In genomic region chr6:54133231-54133630, GRCm38 (mm10) we compare ENCODE assay signal across 25 mouse cellular contexts.
A peak's percentile ranks its signal among the peaks of the same experiment; 100 is the strongest.
DNase-seq lines count a peak whose midpoint lies in the region; ATAC-seq lines count a peak whose summit lies in the region.
"Had no signal": no experiment of that assay in that cellular context is flagged by ENCODE, and none has a peak within 500 bp of the region (broad histone marks: within the 10 kb centered on the region; RNA-seq: fewer than 3 reads in every experiment).

No protein-coding gene starts in this region.

- no peak for DNase-seq in hindbrain, embryonic 11.5 days (ENCODE audit: low spot score)
- DNase-seq in brain, adult 2 months (ENCODE audit: low read depth, low spot score), result peak; percentile 95
- peak; percentile 84 for DNase-seq in cerebellum, adult 11-12 months
- peak; percentile 68 to 78 for DNase-seq in cerebellum, postnatal 10 days
- DNase-seq in lung, postnatal 14 days, result no peak
- no peak for DNase-seq in frontal cortex, postnatal 25 days (ENCODE audit: low spot score in 2 of 2)
- DNase-seq: adrenal gland, postnatal 36 days; gastrocnemius, adult 2 months; heart, postnatal 4 days; kidney, adult 9 months; kidney, postnatal 36 days; lung, postnatal 36 days; right cerebral cortex, adult 18-20 months; right cerebral cortex, postnatal 4 days; thymus, postnatal 14 days had no signal

- H3K4me2 ChIP-seq in hindbrain, embryonic 15.5 days, result no peak overlapping the region
- H3K4me2 ChIP-seq in hindbrain, embryonic 11.5 days (replicated peaks; ENCODE audit: low read depth, low read length), result no peak overlapping the region
- H3K4me2 ChIP-seq: embryonic facial prominence, embryonic 12.5 days; heart, embryonic 15.5 days; intestine, embryonic 15.5 days; limb, embryonic 15.5 days; lung, embryonic 14.5 days; neural tube, embryonic 13.5 days had no signal

- 54% methylated on average over 5 of the region's 5 CpGs for WGBS in hindbrain, embryonic 15.5 days
- 70% methylated on average over 5 of the region's 5 CpGs for WGBS in hindbrain, embryonic 11.5 days

- no peak overlapping the region for H3K27ac ChIP-seq in hindbrain, embryonic 15.5 days (replicated peaks)
- H3K27ac ChIP-seq in hindbrain, embryonic 11.5 days (ENCODE audit: low read depth, low read length), result no peak overlapping the region
- H3K27ac ChIP-seq: embryonic facial prominence, embryonic 12.5 days; gastrocnemius, adult 2 months; heart, embryonic 15.5 days; intestine, embryonic 15.5 days; limb, embryonic 15.5 days; liver, embryonic 14.5 days; neural tube, embryonic 13.5 days had no signal

- no peak overlapping the region for H3K4me3 ChIP-seq in hindbrain, embryonic 15.5 days
- H3K4me3 ChIP-seq in hindbrain, embryonic 11.5 days (ENCODE audit: low read depth, low read length), result no peak overlapping the region
- H3K4me3 ChIP-seq: embryonic facial prominence, embryonic 12.5 days; gastrocnemius, adult 2 months; heart, embryonic 15.5 days; intestine, embryonic 15.5 days; limb, embryonic 15.5 days; megakaryocyte, embryonic 14.5 days; myocyte; neural tube, embryonic 13.5 days had no signal

- peaks cover 8% of the 10 kb centered on the region; the same call in 1 of the 2 replicates for H3K4me1 ChIP-seq in hindbrain, embryonic 15.5 days (replicated peaks)
- no peaks in the 10 kb centered on the region for H3K4me1 ChIP-seq in hindbrain, embryonic 11.5 days (replicated peaks; ENCODE audit: control insufficient read depth, insufficient read depth, low read length)
- H3K4me1 ChIP-seq: embryonic facial prominence, embryonic 12.5 days; limb, embryonic 15.5 days had no signal

- no peaks in the 10 kb centered on the region for H3K36me3 ChIP-seq in hindbrain, embryonic 15.5 days
- no peaks in the 10 kb centered on the region for H3K36me3 ChIP-seq in hindbrain, embryonic 11.5 days (ENCODE audit: control insufficient read depth, insufficient read depth, low read length)
- H3K36me3 ChIP-seq: embryonic facial prominence, embryonic 12.5 days; heart, embryonic 15.5 days; intestine, embryonic 15.5 days; limb, embryonic 15.5 days; neural tube, embryonic 13.5 days had no signal

- ATAC-seq in hindbrain, embryonic 15.5 days (ENCODE audit: low FRiP score, low read depth), result peak; percentile 51; the same call in 1 of the 2 replicates
- ATAC-seq in hindbrain, embryonic 11.5 days (ENCODE audit: low FRiP score), result no peak
- ATAC-seq: intestine, embryonic 15.5 days had no signal

- H3K27me3 ChIP-seq in hindbrain, embryonic 15.5 days, result no peaks in the 10 kb centered on the region
- H3K27me3 ChIP-seq in hindbrain, embryonic 11.5 days (ENCODE audit: control insufficient read depth, insufficient read depth, low read length), result no peaks in the 10 kb centered on the region
- H3K27me3 ChIP-seq: embryonic facial prominence, embryonic 12.5 days; heart, embryonic 15.5 days; intestine, embryonic 15.5 days; limb, embryonic 15.5 days; neural tube, embryonic 13.5 days had no signal

- no peak overlapping the region for H3K9ac ChIP-seq in hindbrain, embryonic 15.5 days
- H3K9ac ChIP-seq in hindbrain, embryonic 11.5 days (ENCODE audit: low read depth, low read length), result no peak overlapping the region
- H3K9ac ChIP-seq: embryonic facial prominence, embryonic 12.5 days; heart, embryonic 15.5 days; intestine, embryonic 15.5 days; limb, embryonic 15.5 days; liver, embryonic 14.5 days; lung, embryonic 14.5 days; neural tube, embryonic 13.5 days had no signal

- H3K9me3 ChIP-seq in hindbrain, embryonic 15.5 days, result no peaks in the 10 kb centered on the region
- no peaks in the 10 kb centered on the region for H3K9me3 ChIP-seq in hindbrain, embryonic 11.5 days (ENCODE audit: control insufficient read depth, low read length)
- H3K9me3 ChIP-seq: embryonic facial prominence, embryonic 12.5 days; heart, embryonic 15.5 days; intestine, embryonic 15.5 days; limb, embryonic 15.5 days; megakaryocyte, embryonic 14.5 days; neural tube, embryonic 13.5 days had no signal

Comparison
In these comparisons a context has a peak if more than half of its experiments do, and no peak if none do; other contexts are left out.
1. DNase-seq: peak in brain, adult 2 months (single experiment), cerebellum, adult 11-12 months (single experiment) and cerebellum, postnatal 10 days (2 of 2); none in hindbrain, embryonic 11.5 days (single experiment), lung, postnatal 14 days (single experiment) and frontal cortex, postnatal 25 days (0 of 2).